Mouse (Mus musculus) bone marrow macrophage, adult 2 months (primary cell): ENCODE data around the gene Dpy19l1. TPM values are rescaled to one million over a fixed set of nuclear protein-coding genes. Genes with fewer than 3 reads are reported as not detected.

ENCODE experiments used
- H3K27ac ChIP-seq: 2 replicates; pipeline ENCODE4 v1.5.1; 2012; ENCODE audit warnings: low read depth, low read length; ENCODE audit not compliant: insufficient read depth
- H3K4me1 ChIP-seq: 2 replicates; pipeline ENCODE4 v1.6.1; 2012; ENCODE audit warnings: low read length; ENCODE audit not compliant: control insufficient read depth, insufficient read depth
- H3K4me3 ChIP-seq: 2 replicates; pipeline ENCODE4 v1.5.1; 2012; ENCODE audit warnings: mild to moderate bottlenecking, low read length, moderate library complexity; ENCODE audit not compliant: insufficient read depth
- CTCF ChIP-seq: IDR thresholded peaks from 2 replicates; pipeline ENCODE4 v1.5.1; 2012; ENCODE audit warnings: low read depth, mild to moderate bottlenecking, low read length, moderate library complexity
- POLR2A ChIP-seq: IDR thresholded peaks from 2 replicates; pipeline ENCODE4 v1.6.1; 2012; ENCODE audit warnings: mild to moderate bottlenecking, low read depth, low read length, borderline replicate concordance
- polyA plus RNA-seq: library from polyadenylated mRNA; stranded (reverse); fragments of >200 nt; gene quantifications from 2 replicates; pipeline ENCODE4 v1.2.4, GENCODE M21; 2012; ENCODE audit not compliant: missing spikeins, insufficient read depth, insufficient read length

Dpy19l1 gene
- polyA plus RNA-seq, 1 experiment: 26.0 TPM

DNA sequence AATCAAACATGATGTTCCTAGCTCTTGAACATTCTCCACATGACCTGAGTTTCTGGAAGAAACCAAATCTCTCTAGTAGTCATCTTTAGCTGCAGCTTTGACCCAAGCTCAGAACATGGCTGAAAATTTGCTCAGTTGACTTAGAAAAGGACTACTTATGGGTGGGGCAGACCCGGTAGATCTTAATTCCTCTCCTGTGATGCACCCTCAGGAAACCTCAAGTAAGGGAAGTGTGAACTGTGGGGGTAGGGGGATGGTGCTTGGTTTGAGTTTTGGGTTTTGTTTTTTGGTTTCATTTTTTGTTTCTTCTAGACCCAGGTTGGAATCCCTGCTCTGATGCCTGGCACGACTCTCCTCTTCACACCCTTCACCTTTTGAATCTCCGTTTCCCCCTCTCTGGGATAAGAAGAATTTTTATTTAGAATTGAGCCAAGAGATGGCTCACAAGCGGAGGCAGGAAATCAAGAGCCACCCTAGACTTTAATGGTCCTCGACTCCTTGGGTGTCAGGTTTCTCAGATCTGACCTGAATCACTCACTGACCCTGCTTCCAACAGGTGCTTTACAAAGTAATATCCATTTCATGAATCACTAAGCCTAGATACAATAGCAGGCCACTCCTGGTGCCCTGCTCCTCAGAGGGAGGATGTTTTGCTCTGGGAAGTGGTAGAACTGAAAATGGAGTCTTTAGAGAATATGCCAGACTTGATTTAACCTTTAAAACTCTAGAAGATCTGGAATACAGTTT is 2.2 kb upstream of the Dpy19l1 start:
- Histone ChIP-seq H3K4me3 (no peak overlapping the region), H3K27ac (peak overlapping the region; percentile 21)
- no peak for TF ChIP-seq POLR2A
- TF ChIP-seq CTCF: no peak

DNA sequence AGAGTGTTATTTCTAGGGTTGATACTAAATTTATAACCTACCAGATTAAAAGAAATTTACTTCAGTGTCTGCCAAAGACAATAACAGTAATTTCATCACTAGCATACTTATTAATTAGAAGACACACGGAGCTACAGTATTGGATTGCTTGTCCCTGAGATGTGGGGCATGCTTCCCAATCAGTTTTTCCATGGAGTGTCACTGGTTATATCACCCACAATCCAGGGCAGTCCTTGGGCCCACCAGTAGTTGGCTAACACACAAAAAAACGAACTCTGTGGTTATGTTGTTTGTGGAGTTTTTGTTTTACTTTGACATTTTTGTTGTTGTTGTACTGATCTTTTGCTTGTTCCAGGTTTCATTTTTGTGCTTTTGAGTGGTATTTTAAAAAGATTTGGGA is 1.4 kb upstream of the Dpy19l1 start:
- H3K27ac ChIP-seq: no peak overlapping the region
- peaks cover 34% of the 10 kb centered on the region for H3K4me1 ChIP-seq
- no peak overlapping the region for H3K4me3 ChIP-seq
- TF ChIP-seq POLR2A: no peak
- no peak for TF ChIP-seq CTCF

More for the DNA sequence above, 2.2 kb upstream of the Dpy19l1 start:
- peaks cover 34% of the 10 kb centered on the region for H3K4me1 ChIP-seq

DNA sequence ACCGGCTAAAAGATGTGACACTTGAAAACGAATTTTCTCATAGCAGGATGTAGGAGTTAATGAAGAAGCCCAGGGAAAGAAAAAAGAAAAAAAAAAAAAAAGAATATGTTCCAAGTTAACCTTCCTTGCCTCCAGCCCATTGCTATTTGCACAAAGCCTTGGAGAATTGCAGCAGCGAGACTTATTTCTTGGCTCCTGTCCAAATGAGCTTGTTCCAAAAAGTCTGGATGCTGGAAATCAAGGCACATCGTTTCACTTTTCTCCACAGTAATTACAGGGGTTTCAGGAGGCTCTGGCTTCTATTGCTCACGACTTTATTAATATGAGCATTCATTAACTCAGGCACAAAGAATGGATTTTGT is 899 bp upstream of the Dpy19l1 start:
- H3K27ac ChIP-seq: peak overlapping the region; percentile 83
- TF ChIP-seq CTCF: no peak
- TF ChIP-seq POLR2A: no peak
- H3K4me1 ChIP-seq: peaks cover 36% of the 10 kb centered on the region
- peak overlapping the region; percentile 100 for H3K4me3 ChIP-seq

DNA sequence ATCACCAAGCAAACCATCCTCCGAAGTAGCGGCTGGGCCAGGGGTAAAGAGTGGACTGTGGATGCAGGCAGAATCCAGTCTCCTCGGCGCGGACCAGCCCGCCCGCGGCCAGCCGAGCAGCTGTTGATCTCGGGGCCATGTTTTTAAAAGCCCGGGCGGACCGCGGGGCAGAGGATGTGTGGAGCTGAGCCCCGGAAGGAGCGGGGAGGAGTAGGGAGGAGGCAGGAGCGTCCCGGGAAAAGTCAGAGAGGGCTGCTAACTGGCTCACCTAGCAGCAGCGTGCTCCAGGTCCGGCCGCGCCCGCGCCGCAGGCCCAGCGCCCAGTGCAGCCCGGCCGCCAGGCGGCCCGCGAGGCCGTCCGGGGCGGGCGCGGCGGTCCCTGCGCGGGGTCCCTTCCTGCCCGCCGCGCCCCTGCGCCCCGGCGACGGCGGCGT is 352 bp downstream of the Dpy19l1 start:
- TF ChIP-seq POLR2A: no peak
- TF ChIP-seq CTCF: no peak
- Histone ChIP-seq H3K4me3 (peak overlapping the region; percentile 72), H3K4me1 (peaks cover 37% of the 10 kb centered on the region), H3K27ac (peak overlapping the region; percentile 51)

DNA sequence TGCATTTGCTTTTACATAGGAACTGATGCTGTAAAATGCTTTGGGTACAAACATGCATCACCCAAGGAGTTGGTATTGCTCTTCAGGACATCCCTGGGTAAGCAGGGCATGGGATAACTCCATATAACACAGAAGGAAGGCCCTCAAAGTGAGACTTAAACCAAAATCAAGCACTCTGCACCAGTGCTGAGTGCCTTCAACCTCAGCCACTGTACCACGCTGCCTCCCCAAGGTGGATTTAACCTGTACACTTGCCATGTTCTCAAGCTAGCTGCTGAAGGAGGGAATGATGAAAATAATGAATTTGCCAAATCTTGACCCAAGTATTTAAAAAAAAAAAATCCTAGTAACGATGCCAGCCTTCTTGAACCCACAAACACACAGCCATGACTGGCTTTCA is 1.3 kb downstream of the Dpy19l1 start:
- H3K4me3 ChIP-seq: peak overlapping the region; percentile 72
- TF ChIP-seq CTCF (no peak), POLR2A (no peak)
- peaks cover 45% of the 10 kb centered on the region for H3K4me1 ChIP-seq
- H3K27ac ChIP-seq: no peak overlapping the region

DNA sequence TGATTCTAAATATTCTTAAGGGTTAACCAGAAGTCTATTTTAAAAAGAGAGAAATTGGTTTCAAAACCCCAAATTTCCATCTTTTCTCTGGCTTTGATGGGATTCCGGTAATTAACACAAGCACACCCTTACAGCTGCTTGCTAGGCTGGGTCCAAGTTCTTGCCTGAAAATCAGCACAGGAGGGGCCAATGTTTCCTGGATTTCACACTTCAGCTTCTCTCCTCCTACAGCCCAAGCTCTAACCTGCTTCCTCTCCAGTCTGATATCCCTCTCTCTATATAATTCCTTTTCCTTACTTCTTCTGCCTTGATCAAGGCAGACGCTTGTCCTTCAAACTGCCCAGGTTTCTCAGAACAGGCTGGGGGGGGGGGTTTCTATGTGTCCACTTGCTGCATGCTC is 6.7 kb downstream of the Dpy19l1 start:
- Histone ChIP-seq H3K4me1 (peaks cover 36% of the 10 kb centered on the region), H3K27ac (no peak overlapping the region), H3K4me3 (no peak overlapping the region)
- TF ChIP-seq POLR2A: no peak
- no peak for TF ChIP-seq CTCF

DNA sequence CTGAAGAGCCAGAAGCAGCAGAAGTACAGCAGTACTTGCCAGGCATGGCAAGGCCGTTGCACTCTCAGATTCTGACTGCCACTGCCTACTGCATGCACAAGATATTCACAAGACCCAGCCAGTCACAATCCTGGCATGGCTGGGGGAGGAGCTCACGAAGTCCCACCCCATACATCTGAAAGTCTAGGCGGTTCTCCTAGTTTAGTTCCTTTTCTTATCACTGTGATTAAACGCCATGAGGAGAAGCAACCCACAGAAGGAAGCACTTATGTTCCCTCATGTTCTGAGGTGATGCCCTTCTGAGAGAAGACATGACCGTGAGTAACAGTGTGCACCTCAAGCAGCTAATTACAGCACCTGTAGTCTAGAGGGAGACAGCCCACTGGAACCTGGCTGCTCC is 12.4 kb downstream of the Dpy19l1 start:
- H3K4me1 ChIP-seq: peaks cover 8% of the 10 kb centered on the region
- TF ChIP-seq CTCF: no peak
- TF ChIP-seq POLR2A: no peak
- no peak overlapping the region for H3K4me3 ChIP-seq
- no peak overlapping the region for H3K27ac ChIP-seq

DNA sequence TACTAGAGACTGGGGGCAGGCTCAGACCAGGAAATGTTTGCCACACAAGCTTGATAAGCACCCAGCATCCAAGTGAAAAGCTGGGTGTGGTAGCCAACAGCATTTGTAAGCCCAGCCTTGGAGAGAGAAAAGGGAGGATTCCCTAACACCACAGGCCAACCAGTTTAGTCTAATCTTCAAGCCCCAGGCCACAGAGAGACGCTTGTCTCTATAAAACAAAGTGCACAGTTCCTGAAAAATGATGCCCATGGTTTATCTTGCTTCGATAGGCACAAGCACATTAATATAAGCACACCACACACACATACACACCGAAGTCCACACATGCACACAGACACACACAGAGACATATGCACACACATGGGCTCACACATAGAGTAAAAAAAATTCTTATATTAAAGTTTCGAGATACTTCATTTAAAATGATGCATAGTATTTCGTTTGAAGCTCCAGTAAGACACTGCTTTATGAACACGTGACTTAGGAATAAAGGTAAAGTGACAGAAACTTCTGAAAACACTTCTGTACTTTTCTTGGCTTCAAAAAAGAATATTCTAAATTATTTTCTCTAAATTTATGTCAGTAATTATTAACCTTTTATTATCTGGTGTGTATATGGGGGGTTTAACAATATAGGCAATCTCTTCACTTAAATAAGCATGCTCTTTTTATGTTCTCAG is 14.4 kb downstream of the Dpy19l1 start:
- 0 out of 2 replicates have a peak, but pooled peaks cover 2% of the 10 kb centered on the region for H3K4me1 ChIP-seq
- TF ChIP-seq CTCF (no peak), POLR2A (no peak)
- no peak overlapping the region for H3K4me3 ChIP-seq
- H3K27ac ChIP-seq: no peak overlapping the region

DNA sequence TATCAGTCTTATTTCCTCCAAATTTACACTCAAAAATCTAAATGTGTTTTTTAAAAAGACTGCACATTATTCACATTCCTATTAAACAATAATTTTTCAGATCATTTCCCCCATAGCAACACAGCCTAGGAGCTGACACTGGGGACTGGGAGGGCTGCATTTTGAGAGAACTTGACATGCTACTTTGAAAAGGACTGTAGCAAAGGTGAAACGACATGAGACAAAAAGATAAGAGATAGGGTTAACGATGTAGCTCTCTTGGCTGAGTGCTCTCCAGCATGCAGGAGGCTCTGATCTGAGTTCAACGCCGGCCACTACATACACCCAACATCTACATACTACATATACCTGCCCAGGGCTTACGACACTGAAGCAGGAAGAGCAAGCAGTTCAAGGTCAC is 20.6 kb downstream of the Dpy19l1 start:
- H3K4me3 ChIP-seq: no peak overlapping the region
- H3K4me1 ChIP-seq: no peaks in the 10 kb centered on the region
- TF ChIP-seq CTCF: no peak
- no peak for TF ChIP-seq POLR2A
- no peak overlapping the region for H3K27ac ChIP-seq

DNA sequence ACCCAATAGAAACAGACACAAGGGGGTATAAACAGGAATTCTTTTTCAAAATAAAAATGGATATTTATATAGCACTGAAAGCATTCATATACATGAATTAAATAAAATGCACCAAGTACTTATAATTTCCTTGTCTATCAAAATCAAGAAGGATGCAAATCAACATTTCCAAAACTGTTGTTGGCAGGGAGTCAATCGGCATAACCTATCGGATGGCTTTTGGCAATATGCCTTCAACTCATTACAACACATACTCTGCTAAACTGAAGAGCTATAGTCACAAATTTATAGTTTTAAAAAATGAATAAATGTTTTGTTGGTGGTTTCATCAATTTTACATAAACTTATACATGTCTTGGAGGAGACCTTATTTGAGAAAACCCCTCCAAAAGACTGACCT is 25.7 kb downstream of the Dpy19l1 start:
- TF ChIP-seq POLR2A: no peak
- TF ChIP-seq CTCF: no peak
- H3K4me3 ChIP-seq: no peak overlapping the region
- no peak overlapping the region for H3K27ac ChIP-seq
- H3K4me1 ChIP-seq: no peaks in the 10 kb centered on the region
